ENCODE assay signal across 20 mouse cellular contexts in genomic region chr12:91307733-91308132, GRCm38 (mm10).
"Had no signal": no experiment of that assay in that cellular context is flagged by ENCODE, and none has a peak within 500 bp of the region (broad histone marks: within the 10 kb centered on the region; RNA-seq: fewer than 3 reads in every experiment).

No protein-coding gene starts in this region.

- H3K9ac ChIP-seq: lung, embryonic 15.5 days; midbrain, embryonic 12.5 days; neural tube, embryonic 13.5 days; neural tube, embryonic 15.5 days had no signal

- H3K36me3 ChIP-seq: lung, embryonic 15.5 days; midbrain, embryonic 10.5 days; midbrain, embryonic 12.5 days; neural tube, embryonic 13.5 days; neural tube, embryonic 15.5 days had no signal

- H3K4me3 ChIP-seq: lung, embryonic 15.5 days; midbrain, embryonic 10.5 days; midbrain, embryonic 12.5 days; myocyte; neural tube, embryonic 13.5 days; neural tube, embryonic 15.5 days had no signal

- H3K27me3 ChIP-seq: lung, embryonic 15.5 days; midbrain, embryonic 12.5 days; neural tube, embryonic 13.5 days; neural tube, embryonic 15.5 days had no signal

- H3K9me3 ChIP-seq: lung, embryonic 15.5 days; midbrain, embryonic 10.5 days; midbrain, embryonic 12.5 days; neural tube, embryonic 13.5 days; neural tube, embryonic 15.5 days had no signal

- H3K4me1 ChIP-seq: lung, embryonic 15.5 days; midbrain, embryonic 10.5 days; midbrain, embryonic 12.5 days; neural tube, embryonic 15.5 days had no signal

- DNase-seq: lung, adult 2 months; lung, postnatal 14 days; lung, postnatal 36 days; midbrain, embryonic 14.5 days; retina, postnatal 1 day; right cerebral cortex, adult 18-20 months; right cerebral cortex, postnatal 25 days; right cerebral cortex, postnatal 4 days; spleen, adult 18-20 months; thymus, adult 18-20 months; thymus, postnatal 14 days; thymus, postnatal 4 days had no signal

- H3K27ac ChIP-seq: lung, embryonic 15.5 days; midbrain, embryonic 10.5 days; midbrain, embryonic 12.5 days; neural tube, embryonic 13.5 days; neural tube, embryonic 15.5 days had no signal

- H3K4me2 ChIP-seq: lung, embryonic 15.5 days; midbrain, embryonic 12.5 days; neural tube, embryonic 13.5 days; neural tube, embryonic 15.5 days had no signal

- ATAC-seq: lung, postnatal 0 days; midbrain, embryonic 16.5 days had no signal
